Mouse (Mus musculus) v-Abl transformed pro-B cells (cell line): ENCODE data around the gene Nmnat1.
"Not testable (repeated sequence)": the region's sequence is repeated elsewhere in the genome, so short reads cannot be mapped to it uniquely, and the experiment has no call there.

Source experiments
- in situ Hi-C, 2 experiments: fragments of 400-800 bp; cut with MboI; formaldehyde crosslinking; loops; one replicate each; pipeline ENCODE4 v1.15.1; 2025; ENCODE audit not compliant: unreplicated experiment in 2 of 2

Nmnat1 gene

DNA sequence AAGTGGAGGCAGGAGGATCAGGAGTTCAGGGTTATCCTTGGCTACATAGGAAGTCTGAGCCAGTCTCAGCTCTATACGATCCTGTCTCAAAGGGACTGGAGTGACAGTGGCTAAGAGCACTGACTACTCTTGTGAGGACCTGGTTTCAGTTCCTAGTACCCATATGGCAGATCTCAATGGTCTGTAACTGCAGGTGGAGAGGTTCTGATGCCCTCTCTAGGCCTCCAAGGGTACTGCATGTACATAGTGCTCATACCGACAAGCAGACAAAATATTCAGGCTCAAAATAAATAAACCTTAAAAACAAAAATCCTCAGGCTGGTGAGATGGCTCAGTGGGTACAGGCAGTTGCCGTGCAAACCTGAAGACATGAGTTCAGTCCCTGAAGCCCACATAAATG, 6.1 kb upstream of the Nmnat1 start:
- in situ Hi-C loops = loop anchor here in 1 of 2 experiments (5.0 kb wide), 1 partner anchor 39 kb away; the partner anchor contains the start of gene Rbp7

DNA sequence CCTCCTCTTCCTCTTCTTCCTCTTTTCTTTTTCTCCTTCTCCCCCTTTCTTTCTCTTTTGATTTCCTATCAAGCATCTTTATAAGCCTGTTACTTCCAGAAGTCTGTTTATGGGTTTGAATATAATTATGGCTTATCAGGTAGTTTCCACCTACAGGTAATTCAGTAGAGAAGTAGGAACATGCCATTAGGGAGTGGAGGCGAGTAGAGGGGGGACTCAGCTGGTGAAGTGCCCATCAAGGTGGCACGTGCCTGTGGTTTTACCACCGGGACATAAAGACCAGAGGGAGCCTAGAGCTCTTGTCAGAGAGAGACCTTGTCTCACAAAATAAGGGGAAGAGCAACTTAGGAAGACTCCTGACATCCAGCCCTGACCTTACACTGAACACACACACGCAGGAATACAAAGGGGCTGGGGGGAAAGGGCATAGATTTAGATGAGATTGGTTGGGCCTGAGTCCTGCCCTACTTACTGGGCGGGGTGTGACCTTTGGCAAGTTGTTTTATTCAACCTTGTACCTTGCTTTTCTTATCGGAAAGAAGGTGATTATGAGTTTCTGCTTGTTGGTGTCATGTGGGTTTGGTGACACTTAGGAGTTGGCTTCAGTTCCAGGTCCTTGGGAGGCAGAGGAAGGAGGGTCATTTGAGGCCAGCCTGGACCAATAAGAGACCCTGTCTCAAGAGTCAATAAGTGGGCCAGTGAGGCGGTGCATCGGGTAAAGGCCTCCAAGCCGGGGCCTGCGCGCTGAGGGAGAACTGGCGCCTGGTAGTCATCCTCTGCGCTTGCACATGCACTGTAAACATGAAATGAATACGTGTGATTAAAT, 4.6 kb upstream of the Nmnat1 start:
- in situ Hi-C loops = loop anchor here in 1 of 2 experiments (5.0 kb wide), 1 partner anchor 37 kb away; the partner anchor contains the start of gene Rbp7

DNA sequence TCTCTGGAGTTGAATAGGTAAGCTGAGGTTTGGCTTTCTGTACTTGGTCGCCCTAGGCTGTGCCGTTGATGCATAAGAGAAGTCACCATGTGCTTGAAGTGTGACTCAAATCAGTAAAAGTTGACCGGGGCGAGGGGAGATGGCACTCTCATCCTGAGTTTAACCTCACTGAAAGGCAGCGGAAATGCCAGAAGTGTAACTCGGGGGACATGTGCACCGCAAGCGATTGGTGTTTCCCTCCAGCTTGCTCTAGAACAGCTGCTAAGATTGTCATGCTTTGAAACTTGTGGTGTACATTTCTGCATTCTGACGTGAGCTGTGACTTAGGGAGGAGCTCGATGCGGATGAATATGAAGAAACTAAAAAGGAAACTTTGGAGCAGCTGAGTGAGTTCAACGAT, 2.7 kb upstream of the Nmnat1 start:
- in situ Hi-C loops = no loop called here

DNA sequence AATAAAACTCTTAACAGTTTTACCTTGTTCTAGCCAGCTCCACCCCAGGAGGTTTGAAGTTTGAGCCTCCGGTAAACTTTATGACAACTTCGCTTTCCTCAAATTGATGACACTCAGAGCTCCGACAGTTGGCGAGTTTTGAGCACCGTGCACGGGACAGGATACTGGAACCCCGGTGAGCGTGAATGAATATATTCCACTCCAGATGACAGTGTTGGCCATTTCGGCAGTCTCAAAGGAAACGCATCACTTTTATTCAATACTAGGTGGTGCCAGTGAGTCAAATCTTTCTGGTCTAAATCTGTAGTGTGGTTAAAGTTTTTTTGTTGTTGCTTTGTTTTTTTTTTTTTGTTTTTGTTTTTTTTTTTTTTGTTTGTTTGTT, 814 bp upstream of the Nmnat1 start:
- in situ Hi-C loops = no loop called here

DNA sequence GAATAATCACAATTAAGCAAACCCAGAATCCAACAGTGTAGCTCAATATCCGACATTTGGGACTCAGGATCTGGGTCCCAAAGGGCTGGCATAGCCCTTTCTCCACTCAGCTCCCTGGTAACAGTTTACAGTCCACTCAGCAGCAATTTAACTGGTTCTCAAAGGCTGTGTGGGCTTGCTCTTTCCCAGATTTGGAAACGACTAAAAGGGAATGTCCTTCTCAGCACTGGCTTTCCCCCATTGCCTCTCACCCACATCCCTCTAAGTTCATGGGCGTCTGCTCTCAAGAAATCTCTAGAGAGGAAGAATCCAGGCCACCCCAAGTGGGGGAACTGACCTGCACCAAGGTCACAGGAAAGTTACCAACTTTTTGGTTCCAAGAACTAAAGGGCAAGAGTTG, 436 bp downstream of the Nmnat1 start:
- in situ Hi-C loops = no loop called here

DNA sequence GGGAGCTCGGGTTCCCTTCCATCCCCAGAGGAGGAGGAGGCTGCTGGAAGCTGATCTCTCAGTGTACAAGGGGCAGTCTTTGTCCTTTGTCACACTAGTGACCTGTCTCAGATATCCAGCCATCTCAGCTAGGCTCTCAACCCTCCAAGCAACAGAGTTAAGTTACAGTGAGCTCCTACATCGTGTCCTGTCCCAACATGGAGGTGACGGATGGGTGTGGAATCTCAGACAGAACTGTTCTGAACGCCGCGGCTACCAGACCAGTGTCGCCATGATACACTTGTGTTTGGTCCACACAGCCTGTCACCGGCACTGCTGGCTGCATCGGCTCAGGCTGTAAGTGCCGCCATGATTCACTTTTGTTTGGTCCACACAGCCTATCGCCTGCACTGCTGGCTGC, 7.9 kb downstream of the Nmnat1 start, which contains the start of gene Tmem274:
Gene Tmem274, plus strand, starts transcription at position 301 of the 400 bp plus-strand sequence.
- in situ Hi-C loops = no loop called here

DNA sequence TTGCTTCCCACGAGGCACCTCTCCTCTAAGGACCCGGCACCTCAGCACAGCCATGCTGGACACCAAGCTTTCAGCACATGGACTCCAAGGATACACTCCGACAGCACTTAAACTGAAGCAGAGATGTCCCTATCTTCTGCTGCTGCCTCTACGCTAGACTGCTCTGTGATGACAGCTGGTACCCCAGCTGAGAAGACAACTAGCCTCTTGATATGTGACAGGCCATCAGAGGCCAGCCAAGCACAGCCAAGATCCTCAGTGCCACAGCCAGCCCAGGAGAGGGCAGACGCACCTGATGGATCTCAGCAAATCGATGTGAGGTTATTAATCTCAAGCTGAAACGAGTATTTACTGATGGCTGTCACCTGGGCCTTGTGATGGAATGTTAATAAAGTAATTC, 9.9 kb downstream of the Nmnat1 start:
- in situ Hi-C loops = no loop called here

DNA sequence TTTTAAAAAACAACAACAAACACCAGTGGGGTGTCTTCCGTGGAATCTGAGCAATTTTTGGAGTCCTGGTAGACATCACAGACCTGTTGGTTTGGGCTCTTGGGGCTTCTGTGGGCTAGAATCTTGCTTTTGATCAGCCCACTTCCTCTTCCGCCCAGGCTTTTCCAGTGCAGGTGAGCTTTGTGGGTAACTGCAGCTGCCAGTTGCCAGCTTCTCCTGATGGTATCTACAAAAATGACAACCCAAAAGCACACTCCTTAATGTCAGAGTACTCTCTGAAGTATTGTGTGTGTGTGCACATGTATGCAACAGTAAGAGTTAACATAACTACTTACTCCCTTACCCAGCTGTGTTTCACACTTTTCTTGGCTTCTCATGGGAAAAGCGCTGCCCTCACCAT, 15.4 kb downstream of the Nmnat1 start:
- in situ Hi-C loops = no loop called here

DNA sequence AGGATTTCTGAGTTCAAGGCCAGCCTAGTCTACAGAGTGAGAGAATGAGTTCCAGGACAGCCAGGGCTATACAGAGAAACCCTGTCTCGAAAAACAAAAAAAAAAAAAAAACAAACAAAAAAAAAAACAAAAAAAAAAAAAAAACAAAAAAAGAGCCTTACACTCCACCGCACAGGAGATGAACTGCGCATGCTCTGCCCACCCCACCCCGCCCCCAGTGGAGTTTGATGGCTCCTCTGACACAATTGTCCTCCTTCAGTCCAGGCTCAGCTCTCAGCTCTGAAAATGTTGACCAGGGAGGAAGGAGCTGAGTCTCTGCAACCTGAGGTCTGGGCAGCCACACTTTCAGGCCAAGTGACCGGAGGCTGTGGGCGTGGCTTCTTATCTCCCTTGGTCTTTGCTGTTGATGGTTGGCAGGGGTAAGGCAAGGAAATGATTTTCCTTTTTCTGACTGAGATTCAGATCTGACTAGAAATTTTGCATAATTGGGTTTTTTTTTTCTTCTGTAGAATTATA, 21.5 kb downstream of the Nmnat1 start:
- in situ Hi-C loops = no loop called here

DNA sequence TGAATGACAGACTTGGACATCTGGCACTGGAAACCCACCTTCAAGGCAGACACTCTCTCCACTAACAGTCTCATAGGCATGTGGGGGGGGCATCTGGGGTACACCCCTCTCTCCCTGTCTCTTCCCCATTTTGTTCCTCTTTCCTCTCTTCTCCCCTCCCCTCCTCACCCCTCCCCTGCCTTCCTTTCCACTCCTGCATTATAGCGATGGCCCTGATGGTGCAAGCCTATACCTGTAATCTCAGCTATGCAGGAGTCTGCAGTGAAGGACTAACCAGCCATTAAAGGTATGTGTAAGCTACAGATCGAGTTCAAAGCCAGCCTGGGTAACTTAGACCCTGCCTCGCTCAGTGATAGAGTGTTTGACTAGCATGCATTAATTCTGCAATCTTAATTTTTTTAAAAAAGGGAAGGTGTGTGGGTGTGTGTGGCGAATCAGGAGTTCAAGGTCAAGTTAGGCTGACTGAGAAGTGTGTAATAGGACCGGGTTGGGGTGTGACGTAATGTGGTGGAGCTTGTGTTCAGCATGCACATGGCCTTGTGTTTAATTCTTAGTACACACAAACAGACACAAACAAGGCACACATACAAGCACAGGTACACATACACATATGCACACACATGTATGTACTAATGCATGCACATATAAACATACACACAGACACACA, 22.6 kb downstream of the Nmnat1 start:
- in situ Hi-C loops = no loop called here

DNA sequence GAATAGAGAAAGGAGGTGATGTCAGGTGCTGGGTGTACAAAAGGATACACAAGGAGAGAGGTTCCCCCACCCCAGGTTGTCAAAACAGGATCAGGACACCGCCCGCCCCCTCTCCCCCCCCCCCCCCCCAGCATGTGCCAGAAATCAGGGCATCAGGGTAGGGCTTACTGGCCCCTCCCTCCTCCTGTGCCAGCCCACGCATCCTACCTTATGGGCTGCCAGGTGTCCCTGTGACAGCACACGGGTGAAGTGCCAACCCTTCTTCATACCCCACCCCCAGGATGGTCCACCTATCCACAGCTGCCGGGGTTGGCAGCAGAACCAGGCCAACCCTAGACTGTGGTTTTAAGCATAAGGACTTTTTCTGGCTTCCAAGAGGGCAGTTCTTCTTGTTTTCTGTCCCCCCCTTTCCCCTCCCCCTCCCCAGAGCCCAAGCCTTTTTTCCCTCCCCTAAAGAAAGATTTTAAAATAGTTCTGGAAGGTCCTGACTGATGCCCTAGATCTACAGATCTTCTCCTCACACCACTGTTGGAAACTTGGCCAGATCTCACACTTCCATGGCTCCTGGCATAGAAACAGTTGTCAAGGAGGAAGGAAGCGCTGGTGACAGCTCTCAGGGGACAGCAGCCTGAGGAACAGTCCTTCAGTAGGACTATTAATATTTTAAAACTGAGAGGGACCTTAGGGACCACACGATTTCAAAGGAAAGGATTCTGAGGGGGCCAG, 23.3 kb downstream of the Nmnat1 start:
- in situ Hi-C loops = no loop called here

DNA sequence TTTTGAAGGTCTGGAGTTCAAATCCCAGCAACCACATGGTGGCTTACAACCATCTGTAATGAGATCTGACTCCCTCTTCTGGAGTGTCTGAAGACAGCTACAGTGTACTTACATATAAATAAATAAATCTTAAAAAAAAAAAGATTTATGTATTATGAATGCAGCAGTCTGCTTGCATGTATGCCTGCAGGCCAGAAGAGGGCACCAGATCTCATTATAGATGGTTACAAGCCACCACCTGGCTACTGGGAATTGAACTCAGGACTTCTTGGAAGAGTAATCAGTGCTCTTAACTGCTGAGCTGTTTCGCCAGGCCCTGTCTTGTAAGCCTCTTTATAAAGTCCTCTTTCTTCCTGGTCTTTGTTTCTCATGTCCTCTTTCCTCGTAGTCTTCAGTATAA, 24.5 kb downstream of the Nmnat1 start:
- in situ Hi-C loops = not testable (repeated sequence)

DNA sequence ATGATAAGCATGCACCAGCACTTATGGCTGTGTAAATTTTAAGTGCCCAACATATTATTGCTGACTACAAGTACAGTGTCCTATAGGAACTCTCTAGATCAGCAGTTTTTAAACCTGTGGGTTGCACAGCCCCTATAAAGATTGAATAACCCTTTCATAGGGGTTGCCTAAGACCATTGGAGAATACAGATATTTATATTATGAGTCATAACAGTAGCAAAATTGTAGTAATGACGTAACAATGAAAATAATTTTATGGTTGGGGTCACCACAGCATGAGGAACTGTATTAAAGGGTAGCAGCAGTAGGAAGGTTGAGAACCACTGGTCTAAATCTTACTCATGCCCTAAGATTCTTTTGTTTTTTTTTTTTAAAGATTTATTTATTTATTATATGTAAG, 25.6 kb downstream of the Nmnat1 start:
- in situ Hi-C loops = loop anchor here in 1 of 2 experiments (10.0 kb wide), 2 partner anchors 255 to 315 kb away; no protein-coding TSS in a partner anchor

DNA sequence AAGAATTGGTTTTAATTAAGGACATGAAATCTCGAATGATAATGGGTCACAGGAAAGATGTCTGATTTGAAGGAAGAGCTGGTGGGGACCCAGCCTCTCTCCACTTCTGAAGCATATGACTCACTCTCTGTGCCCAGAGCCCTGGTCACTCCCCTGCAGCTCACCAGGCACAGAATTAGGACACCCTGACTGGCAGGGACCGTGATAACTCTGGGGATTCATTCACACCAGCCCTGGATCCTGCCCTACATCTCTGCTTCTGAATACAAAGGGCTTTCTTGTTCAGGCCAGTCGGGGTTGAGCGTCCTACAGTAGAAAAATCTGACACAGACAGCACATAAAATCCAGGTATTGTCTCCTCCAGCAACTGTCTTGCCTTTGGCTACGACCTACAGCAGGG, 26.5 kb downstream of the Nmnat1 start:
- in situ Hi-C loops = loop anchor here in 1 of 2 experiments (10.0 kb wide), 2 partner anchors 256 to 314 kb away; no protein-coding TSS in a partner anchor

DNA sequence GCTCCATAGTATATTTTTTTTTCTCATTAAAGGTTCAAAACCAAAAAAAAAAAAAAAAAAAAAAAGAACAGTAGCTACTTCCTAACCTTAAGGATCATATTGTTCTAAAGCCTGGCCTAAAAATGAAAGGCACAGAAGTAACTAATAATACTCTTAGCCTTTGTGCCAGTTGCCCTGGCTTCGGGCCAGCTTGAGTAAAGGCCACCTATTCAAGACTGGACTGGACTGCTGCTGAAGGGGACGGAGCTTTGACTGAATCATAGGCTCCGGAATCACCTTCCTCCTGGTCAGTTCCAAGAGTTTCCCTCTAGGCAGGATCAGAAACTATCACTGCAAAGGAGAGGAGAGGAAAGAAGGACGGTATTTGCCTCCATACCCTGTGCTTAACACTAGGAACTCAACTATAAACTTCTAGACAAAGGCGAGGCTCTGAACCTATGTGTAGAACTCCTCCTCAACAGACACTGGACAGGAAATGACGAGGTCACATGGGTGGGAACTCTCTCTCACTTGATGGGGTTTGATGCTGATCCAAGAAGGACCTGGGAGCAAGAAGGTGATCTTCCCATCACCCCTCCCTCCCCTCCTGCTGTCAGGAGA, 27.1 kb downstream of the Nmnat1 start:
- in situ Hi-C loops = loop anchor here in 1 of 2 experiments (10.0 kb wide), 2 partner anchors 257 to 313 kb away; no protein-coding TSS in a partner anchor

DNA sequence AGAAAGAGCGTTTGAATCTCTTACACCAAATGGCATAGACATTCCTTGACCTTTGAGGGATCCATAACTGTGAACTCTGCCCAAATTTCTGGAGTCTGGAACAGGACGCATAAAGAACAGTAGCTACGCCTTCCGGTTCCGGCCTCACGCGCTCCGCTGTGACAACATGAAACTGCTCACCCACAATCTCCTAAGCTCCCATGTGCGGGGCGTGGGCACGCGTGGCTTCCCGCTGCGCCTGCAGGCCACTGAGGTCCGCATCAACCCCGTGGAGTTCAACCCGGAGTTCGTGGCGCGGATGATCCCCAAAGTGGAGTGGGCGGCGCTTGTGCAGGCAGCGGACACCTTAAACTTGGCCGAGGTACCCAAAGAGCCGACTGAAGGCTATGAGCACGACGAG, 27.8 kb downstream of the Nmnat1 start:
- in situ Hi-C loops = loop anchor here in 1 of 2 experiments (10.0 kb wide), 2 partner anchors 258 to 312 kb away; no protein-coding TSS in a partner anchor

DNA sequence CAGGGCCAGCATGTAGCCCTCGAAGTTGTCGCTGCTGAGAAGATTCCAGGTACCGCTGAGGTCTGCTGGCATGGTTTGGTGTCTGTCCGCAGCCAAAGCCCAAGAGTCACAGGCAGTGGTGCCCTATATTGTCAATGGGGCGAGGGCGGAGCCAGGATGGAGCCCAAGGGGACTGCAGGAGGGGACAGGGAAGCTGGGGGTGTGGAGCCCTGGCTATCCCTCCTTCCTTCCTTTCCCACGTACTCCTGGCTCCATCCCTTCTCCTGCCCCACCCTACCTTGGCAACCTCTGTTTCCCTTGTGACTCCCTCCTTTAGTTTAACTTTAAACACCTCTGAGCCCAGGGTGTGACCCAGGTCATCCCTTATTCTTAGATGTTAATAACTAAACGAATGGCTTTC, 30.1 kb downstream of the Nmnat1 start, which contains the start of gene Rbp7:
Gene Rbp7, minus strand, starts transcription at position 100 of the 400 bp plus-strand sequence.
- in situ Hi-C loops = loop anchor here (5.0 to 10.0 kb wide), 5 partner anchors 37 to 310 kb away; no protein-coding TSS in a partner anchor

DNA sequence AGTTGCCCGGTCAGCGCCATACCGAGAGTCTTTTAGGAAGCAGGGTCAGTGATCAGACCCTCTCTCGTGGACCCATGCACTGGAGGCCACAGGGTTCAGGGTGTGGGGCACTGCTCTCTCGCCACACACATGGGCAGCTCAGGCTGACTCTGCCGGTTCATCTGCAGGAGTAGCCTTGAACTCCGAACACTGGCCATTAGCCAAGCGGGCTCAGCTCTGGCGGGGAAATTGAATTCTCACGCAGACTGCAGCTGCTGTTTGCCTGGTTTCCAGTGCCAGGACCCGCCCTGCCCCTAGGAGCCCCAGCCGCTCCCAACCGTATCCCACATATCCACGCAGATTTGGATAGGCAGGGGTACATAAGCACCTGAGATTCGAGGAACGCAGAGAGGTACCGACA, 30.7 kb downstream of the Nmnat1 start:
- in situ Hi-C loops = loop anchor here (5.0 to 10.0 kb wide), 5 partner anchors 38 to 309 kb away; no protein-coding TSS in a partner anchor

DNA sequence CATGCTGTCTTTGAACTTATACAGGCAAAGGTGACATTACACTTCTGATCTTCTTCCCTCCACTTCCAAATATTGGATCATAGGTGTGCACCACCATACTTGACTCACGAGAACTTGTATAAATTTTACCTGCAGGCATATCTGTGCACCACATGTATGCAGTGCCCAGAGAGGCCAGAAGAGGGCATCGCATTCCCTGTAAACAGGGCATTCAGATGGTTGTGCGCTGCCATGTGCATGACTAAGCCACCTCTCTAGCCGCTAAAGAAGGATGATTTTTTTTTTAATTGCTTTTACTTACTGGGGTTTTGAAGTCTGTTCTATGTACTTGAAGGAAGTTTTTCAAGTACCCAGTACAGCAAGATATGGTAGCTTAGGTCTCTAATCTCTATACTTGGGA, 31.3 kb downstream of the Nmnat1 start:
- in situ Hi-C loops = loop anchor here (5.0 to 10.0 kb wide), 5 partner anchors 39 to 309 kb away; no protein-coding TSS in a partner anchor

DNA sequence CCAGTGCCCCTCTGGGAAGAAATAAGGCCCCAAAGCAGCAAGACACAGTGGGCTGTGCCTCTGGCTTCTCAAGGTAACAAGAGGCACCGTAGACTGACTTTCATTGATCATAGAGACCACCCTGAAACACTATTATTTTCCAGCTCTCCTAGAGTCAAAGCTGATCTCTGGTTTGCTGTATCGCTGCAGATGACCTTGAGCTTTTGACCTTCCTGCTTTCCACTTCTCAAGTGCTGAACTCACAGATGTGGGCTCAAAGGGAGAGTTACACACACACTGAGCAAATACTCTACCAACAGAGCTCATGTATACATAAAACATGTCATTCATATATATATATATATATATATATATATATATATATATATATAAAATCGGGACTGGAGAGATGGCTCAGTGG, 34.4 kb downstream of the Nmnat1 start:
- in situ Hi-C loops = loop anchor here (5.0 to 10.0 kb wide), 5 partner anchors 38 to 306 kb away; no protein-coding TSS in a partner anchor
